Mouse (Mus musculus) neutrophil, adult 59 days (primary cell): ENCODE data around the gene Dnajb6. TPM values are rescaled to one million over a fixed set of nuclear protein-coding genes. Genes with fewer than 3 reads are reported as not detected.

ENCODE experiments used
- total RNA-seq, 2 experiments: library from RNA; stranded (reverse); gene quantifications; 1 replicate in 1 of 2; 2 replicates in 1 of 2; pipeline ENCODE4 v1.2.4; 2023

The Dnajb6 gene
- total RNA-seq = 100 to 1,000 TPM; 149 to 165 TPM

DNA sequence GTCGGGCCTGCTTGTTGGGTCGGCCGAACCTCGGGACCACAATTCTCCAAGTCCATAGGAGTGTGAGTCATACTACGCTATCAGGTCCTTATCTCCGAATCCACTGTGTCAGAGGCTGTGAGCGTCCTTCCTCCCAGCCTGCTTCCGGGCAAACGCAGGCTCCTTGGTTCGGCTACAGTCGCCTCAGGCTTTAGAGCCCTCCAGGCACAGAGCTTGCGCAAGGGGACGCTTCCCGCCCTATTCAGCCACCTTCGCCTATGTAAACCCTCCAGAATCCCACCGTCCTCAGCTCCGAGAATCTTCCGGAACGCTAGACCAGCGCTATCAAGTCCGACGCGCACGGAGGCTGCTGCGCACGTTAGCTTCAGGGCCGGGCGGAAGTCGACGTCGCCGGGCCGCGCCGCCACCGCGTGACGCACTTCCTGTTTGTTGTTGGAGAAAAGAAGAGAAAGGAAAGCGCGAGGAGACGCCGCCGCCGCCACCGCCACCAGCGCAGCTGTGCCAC, at the start of gene Dnajb6, which contains the start of gene Gm5129:
Dnajb6 (plus strand) TSS at position 132 of the 505 bp plus-strand sequence.
Gm5129 (minus strand) TSS at position 380 of the 505 bp plus-strand sequence.

Other genes with a start within 250 kb of the Dnajb6 start
- 10 to 100 TPM; 17.9 to 18.1 TPM for gene Ube3c, start 166.4 kb upstream of the Dnajb6 start, total RNA-seq
- 1 to 10 TPM; 2.7 to 5.2 TPM for gene Gm5129, start 248 bp downstream of the Dnajb6 start, total RNA-seq